Mouse (Mus musculus): ENCODE data around the gene Bves.
"Not testable (repeated sequence)": the region's sequence is repeated elsewhere in the genome, so short reads cannot be mapped to it uniquely, and the experiment has no call there.

The Bves gene

DNA sequence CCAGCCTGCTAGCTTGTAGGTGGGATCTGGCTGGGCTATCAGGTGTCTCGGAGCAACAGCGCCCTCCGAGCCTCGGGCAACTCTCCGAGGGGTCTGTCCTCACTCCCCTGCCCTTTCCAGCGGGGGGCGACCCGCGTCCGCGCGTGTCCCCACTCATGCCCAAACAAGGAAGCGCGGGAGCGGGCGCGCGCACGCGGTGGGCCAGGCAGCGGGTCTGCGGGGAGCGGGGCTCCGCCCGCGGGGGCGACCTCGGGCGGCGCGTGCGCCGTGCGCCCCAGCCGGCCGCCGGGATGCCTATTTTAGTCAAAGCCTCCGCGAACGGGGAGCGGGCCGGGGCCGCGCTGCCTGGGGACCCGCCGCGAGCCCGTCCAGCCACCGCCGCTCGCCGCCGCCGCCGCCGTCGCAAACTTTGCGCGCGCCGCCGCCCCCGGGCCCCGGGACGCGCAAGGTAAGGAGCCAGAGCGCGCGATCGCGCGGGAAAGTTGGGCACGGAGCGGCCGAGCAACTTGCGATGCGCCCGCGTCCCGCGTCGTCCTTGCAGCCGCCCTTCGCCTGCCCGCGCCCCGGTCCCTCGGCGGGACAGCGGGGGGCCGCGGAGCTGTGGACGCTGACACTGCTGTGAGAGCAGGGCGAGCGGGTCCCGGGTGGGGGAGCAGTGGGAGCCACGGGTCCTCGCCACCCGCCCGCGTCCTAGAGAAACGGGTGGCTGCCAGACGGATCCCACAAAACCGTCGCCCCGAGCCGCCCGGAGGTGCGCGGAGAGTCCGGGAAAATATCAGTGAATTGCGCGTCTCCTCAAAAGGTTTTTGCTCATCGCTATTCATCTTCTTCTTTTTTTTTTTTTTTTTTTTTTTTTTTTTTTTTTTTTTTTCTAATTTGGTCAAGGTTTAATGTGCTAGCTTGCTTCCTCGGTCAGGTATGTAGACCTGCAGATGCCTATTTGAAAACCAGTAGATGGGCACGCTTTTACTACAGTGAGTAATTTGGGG, at the start of gene Bves:
TSS of gene Bves (plus strand) at position 339 of the 989 bp plus-strand sequence.
- DNase-seq (ENCODE audit: low read depth, low spot score) = no peak

DNA sequence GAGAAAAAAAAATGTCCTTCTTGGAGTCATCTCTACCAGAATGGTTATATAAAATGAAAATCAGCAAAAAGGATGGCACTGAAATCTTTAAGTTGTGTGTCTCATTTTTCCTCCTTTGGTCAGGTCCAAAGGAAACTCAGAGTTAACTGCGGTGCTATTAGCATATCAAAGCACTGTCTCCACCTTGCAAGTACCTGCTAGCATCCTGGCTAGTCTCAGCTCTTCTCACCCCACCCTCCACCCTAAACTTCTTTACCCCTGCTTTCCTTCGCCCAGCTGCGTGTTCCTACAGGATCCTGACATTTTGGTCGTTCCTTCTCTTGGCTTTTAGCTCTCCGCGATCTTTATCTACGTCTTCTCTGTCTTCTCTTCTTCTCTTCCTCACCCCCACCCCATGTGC, 47.2 kb upstream of the Bves start:
- no peak for DNase-seq (ENCODE audit: low read depth, low spot score)

DNA sequence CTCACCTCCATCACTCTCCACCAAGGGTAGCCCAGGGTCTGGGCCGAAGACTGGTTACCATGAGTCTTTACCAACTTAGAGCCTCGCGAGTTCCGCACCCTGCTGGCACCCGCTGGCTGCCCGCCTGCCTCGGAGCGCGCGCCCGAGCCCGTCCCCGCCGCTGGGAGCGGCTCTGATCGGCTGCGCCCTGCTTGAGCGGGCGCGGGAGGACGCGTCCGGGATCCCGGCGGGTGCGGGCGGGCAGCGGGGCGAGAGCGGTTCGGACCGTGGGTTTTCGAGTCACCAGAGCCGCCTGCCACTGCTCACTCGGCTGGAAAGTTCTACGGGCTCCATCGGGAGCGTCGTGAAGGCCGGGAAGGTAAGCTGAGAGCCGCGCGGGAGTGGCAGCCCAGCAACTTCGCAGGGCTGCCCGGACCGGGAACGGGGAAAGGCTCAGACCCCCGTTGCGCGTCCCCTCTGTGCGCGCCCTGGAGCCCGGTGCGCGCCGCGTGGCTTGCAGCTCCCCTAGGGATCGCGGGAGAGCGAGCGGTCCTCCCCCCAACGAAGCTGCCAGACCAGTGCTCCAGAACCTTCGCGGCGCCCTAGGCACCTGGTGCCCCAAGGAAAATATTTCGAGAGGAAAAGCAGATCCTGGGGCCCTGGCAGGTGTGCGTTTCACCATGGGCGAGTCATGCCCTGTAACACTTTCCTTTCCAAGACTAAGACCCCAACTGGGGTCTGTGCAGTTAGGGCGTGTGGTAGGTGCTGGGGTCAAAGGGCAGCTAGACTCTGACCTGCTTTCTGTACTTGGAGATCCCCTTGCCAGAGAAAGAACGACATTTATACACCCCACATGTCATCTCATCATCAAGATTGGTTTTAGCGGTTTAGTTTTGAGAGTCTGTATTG, 46.1 kb upstream of the Bves start:
- no peak for DNase-seq (ENCODE audit: low read depth, low spot score)

DNA sequence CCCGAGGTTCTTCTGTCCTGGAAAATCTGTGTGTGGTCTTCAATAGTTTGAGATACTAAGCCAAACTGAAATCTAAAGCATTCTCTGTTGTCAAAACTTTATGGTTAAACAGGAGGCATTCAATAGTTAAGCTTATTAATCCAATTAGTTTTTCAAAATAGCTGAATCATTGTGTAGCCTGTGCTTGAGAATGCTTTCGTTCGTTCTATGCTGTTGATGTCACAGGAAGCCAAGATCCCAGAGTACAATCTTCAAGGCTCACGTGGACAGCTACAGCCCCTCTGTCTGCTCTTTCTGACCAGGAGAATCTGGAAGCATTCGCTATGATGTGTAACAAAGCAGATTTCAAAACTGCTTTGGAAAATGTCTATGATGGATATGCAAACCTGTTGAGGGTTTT, 45.0 kb upstream of the Bves start:
- no peak for DNase-seq (ENCODE audit: low read depth, low spot score)

DNA sequence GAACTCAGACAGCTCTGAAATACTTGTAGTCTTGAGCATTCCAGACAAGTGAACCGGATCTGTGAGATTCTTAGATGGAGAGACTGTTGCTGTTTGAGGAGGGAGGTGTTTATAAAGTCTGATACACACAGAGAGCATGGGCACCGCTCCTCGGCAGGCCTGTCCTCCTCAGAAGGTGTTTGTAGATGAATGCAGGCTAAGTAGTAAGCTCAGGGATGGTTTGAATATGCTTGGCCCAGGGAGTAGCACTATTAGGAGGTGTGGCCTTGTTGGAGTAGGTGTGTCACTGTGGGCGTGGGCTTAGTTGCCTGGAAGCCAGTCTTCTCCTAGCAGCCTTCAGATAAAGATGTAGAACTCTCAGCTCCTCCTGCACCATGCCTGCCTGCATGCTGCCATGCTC, 43.4 kb upstream of the Bves start:
- DNase-seq (ENCODE audit: low read depth, low spot score) = not testable (repeated sequence)

DNA sequence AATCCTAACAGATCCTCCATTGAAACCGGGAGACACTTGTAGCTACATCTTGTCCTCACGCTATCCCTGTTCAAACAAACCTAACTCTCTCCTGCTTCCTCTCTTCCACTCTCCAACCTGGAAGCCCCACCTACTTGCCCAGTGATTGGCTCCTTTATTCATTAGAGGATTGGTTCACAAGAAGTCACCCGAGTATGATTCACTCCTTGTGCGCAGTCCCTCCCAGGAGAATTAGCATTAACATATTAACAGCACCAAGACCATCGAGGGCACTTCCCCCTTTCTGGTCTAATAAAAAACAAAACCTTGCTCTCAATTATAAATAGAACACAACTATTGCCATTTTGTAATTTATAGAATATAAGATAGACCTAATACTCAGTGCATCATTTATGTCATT, 40.5 kb upstream of the Bves start:
- no peak for DNase-seq (ENCODE audit: low read depth, low spot score)

DNA sequence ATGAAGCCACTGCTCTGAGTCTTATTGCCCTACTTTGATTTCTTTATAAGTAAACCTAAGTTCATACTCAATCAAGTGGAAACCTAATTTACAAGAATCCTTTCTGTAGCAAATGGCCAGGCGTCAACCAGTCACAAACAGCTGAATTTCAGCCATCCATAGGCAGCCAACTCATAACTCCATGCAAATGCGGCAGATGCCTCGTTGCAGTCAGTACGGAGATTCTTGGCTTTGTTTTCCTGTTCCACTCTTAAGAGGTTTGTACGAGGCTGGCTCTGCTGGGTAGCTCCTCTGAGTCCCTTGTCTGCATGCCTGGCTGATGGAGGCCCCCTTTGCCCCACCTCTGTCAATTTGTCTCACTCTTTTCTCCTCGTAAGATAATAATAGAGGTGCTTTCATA, 37.1 kb upstream of the Bves start:
- DNase-seq (ENCODE audit: low read depth, low spot score) = no peak

DNA sequence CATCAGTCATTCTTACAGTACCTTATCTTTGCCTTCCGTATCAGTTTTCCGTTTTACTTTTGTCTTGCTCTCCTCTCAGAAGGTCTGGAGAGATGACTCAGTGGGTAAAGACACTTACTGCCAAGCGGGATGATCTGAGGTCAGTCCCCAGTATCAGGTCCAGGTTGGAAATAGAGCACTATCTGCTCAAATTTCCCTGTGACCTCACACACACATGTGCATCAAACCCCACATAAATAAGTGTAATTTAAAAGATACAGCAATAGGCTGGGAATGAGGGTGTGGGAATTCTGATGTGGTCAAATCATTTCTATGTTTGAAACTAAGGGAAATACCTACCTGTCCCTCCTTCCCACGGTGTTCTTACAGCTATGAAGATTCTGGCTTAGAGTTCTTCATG, 36.1 kb upstream of the Bves start:
- no peak for DNase-seq (ENCODE audit: low read depth, low spot score)

DNA sequence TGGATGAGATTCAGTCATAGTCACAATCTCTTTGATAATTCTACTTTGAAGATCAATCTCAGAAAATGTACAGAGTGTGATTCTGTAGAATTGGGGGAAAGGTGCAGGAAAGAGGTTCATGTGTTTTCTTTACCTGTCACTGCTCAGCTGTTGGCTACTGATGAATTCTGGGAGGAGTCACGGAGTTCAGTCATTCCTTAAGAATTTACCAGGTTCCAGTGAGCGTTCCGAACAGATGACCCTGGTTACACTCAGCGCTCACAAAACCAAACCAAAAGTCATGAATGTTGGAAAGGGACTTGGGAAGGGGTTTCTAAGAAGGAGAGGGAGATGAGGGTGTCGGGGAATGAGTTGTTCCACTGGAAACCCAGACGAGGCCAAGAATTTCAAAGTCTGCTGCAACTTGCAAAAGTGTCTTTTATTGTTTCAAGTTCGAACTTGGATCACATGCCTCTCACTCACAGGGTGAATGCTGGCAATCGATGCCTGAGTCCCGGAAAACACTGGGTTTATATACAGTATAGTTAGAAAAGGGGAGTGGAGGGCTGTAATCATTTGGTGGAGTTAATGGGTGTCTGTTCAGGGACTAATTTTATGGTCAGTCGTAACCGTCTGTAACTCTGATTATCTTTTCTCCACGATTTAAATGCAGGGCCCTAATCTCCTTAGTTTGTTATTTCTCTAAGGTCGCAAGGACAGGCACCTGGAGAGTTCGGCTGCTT, 32.1 kb upstream of the Bves start:
- no peak for DNase-seq (ENCODE audit: low read depth, low spot score)

DNA sequence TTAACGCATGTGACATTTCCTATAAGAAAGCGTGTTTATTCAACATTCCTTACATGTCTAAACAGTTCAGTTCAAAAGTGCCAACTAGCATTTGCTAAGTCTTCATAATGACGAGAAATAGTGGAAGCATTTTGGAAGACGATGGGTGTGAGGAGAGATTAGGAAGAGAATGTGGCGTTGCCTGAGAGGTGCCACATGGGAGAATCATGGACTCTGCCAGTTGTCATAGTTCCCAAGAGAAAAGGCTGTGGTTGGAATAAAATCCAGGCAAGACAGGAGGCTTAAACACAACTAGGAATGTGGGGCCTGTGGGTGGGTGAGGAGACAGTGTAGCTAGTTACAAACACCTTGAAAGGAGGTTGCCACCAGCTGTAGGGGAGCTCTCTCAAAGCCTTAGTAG, 30.4 kb upstream of the Bves start:
- DNase-seq (ENCODE audit: low read depth, low spot score) = no peak

DNA sequence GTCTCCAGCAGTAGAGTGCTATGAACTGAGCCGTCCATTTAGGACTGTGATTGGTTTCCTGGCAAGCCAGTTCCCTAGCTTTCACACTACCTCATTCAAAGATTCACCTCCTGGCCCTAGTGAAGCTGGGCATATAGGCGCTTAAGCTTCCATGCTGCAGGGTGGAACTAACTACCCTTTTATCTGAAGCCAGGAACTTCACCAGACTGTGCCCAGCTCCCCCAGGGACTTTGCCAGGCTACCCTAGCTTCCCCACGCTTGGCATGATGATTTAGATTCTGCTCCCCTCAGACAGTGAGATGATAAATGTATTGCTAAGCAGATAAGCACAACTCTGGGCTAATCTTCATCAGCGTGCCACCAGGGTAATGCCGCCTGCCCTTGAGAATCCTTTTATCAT, 24.4 kb upstream of the Bves start:
- no peak for DNase-seq (ENCODE audit: low read depth, low spot score)

DNA sequence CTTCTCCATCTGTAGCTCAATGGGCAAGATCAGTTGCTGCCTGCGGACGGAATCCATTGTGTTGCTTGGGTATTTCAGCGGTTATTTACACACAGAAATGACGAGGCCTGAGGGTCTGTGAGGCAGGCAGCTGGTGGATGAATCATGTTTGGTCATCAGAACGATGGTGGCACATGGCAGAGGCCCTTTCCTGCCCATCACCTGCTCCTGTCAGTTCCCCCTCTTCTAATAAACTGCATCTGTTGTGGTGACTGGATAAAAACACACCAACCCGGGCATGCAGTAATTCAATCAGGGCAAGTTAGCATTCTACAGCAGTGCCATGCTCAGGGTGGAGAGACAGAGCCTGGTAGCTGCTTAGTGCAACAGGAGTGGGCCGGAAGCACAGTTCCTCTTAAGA, 23.9 kb upstream of the Bves start:
- no peak for DNase-seq (ENCODE audit: low read depth, low spot score)

DNA sequence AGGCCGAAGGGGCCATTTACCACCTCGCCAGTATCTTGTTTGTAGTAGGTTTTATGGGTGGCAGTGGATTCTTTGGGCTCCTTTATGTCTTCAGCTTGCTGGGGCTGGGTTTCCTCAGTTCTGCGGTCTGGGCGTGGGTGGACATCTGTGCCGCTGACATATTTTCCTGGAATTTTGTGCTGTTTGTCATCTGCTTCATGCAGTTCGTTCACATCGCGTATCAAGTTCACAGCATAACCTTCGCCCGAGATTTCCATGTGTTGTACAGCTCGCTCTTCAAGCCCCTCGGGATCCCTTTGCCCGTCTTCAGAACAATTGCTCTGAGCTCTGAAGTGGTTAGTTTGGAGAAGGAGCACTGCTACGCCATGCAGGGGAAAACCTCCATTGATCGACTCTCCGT, 20.7 kb upstream of the Bves start:
- DNase-seq (ENCODE audit: low read depth, low spot score) = no peak

DNA sequence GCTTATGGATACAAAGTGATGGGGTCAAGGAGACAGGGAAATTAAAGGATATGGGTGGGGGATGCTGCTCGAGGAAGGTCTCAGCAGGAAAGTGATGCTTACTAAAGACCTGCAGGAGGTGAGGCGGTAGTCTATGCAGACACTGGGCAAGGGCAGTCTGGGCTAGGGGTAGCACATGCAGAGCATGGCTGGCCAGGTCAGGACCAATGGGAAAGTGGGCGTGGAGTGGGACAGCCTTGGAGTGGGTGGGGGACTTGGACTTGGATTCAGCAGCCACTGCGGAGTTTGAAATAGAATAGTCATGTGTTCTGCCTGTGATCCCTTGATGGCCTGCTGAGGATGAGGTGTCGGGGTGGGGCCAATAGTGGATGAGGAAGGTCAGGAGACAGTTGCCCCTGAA, 16.6 kb upstream of the Bves start:
- DNase-seq (ENCODE audit: low read depth, low spot score) = no peak

DNA sequence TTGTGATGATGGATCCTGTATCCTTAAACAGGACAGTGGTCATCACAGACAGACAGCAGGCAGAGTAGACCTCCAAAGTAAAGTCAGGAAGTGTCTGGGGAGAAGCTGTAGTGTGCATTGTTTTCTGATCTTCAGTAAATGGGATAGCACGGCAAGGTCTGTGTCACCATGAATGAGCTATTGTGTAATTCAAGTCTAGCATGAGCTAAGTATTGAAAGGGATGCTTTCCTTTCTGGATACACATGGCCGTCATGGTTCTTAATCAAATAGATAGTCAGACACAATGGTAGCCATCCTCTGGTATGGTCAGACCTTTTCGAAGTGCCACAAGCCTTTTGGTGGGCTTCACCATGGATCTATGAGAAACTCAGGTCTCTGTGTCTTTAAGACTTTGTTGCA, 15.3 kb upstream of the Bves start:
- no peak for DNase-seq (ENCODE audit: low read depth, low spot score)

DNA sequence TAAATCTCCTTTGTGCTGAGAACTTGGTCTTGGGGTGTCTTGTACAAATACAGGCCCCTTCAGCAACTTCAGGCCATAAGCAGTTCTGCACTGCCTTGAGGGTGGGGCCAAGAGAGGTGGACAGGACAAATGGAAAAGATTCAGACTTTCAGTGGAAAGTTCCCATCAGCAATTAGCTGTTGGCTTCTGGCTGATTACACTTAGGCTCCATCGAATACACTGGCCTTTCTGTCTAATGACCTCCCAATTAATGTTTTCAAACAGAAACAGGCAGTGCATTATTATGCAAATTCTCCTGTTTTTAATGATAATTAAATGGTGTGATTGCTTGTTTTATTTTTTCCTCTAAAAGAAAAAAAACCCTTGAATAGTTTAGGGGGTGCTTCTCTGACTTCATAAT, 11.4 kb upstream of the Bves start:
- no peak for DNase-seq (ENCODE audit: low read depth, low spot score)

DNA sequence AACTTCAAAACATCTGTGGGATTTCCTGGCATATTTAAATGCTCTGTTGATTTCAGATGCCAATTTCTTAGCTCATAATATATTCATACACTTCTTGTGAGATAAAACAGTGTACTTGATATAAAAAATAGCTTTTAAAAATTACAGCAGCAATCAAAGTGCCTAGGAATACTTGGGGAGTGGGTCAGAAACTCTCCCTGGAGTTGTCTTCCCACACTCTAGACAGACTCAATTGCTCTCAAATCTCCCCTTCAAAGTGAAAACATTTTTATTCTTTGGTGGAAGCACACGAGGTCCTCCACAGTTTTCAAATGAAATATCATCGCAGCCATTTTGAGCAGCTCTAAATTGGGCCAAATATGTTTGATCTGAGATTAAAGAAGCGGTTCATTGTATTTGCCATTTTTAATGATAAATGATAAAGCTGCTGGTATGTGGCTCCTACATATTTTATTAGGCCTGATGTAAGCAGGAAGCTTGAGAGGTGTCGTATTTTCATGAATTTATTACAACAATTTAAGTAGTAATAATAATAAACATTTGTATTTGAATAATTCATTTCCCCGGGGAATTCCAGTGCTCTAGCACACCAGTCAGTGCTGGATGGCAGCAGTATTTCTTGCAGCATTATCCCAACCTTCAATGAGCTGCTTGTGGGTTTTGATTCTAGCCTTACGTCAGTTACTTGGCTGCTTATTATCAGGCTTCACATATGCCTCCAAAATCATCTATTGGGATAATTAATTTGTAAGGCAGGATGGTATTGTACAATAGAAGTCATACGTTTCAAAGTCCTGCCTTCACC, 7.2 kb upstream of the Bves start:
- DNase-seq (ENCODE audit: low read depth, low spot score) = no peak

DNA sequence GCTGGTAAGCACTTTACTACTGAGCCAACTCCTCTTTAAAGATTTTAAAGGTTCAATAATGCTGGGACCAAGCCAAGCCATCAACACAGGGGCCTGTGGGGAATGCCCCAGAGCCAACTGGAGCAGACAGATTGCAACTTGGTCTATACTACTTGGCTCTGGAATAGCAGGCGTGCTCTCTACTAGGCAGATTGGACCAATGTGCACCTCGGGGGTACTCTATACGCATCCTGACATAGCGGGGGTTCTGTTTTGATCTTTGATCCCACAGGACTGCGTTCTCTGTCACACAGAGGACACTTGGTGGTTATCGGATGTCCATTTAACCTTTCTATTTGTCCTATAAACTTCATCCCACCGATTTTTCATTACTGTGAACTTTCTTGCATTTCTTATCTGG, 647 bp upstream of the Bves start:
- no peak for DNase-seq (ENCODE audit: low read depth, low spot score)

DNA sequence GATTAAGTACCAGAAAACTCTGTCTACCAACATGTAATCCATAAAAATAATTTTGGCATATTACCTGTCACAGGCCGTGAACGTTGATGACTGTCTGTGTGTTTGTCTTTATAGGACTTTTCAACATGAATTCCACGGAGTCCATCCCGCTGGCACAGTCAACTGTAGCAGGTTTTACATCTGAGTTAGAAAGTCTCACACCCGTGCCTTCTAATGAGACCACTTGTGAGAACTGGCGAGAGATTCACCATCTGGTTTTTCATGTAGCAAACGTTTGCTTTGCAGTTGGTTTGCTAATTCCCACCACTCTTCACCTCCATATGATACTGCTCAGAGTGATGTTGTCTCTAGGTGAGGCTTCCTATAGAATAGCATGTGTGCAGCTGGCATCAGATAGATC, 3.5 kb downstream of the Bves start:
- no peak for DNase-seq (ENCODE audit: low read depth, low spot score)

DNA sequence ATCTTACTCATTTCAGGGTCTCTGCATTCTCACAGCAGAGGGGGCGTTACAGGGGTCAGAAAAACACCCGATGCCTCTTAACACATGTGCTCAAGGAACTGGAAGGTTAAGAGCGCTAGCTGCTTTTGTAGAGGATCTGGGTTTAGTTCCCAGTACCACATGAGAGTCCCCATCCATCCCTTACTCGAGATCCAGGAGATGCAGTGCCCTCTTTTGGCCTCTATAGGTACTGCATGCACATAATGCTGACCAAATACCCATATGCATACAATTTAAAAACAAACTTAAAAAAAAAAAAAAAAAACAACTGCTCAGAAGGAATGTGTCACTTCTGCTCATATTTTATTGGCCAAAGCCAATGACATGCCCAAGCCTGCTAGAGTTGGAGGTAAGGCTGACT, 8.8 kb downstream of the Bves start:
- DNase-seq (ENCODE audit: low read depth, low spot score) = no peak

DNA sequence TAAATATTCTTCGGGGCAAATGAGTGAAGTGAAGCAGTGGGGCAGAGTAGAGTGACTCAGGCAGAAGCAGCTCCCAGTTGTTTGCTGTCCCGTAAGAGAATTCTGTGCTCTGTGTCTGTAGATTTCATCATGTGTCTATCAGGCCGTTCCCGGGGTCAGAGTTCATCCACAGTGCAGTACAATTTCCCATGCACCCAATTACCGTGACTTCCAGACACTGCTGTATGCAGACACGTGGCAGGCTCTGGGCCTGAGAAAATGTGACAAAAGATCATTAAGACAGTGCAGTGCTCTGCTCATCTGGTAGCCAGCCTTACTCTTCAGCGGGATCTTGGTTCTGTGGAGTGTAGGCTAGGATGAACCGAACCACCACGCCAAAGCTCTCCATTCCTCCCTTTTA, 9.6 kb downstream of the Bves start:
- no peak for DNase-seq (ENCODE audit: low read depth, low spot score)
